Mouse (Mus musculus): ENCODE results near the gene En2.

The En2 gene

GRCm38 (mm10) chr5:28178322-28178721, 12.8 kb downstream of the En2 start:
- DNase-seq (ENCODE audit: low spot score in 2 of 2): no peak

GRCm38 (mm10) chr5:28179237-28179790, 13.8 kb downstream of the En2 start:
- DNase-seq (ENCODE audit: low spot score in 2 of 2): no peak

- no peak for DNase-seq (ENCODE audit: low spot score in 2 of 2)
These were observed 26.0 kb downstream of the En2 start for GRCm38 (mm10) chr5:28191201-28192098.

GRCm38 (mm10) chr5:28192099-28192454, 26.6 kb downstream of the En2 start:
- no peak for DNase-seq (ENCODE audit: low spot score in 2 of 2)

GRCm38 (mm10) chr5:28195473-28195872, 30.0 kb downstream of the En2 start:
- DNase-seq (ENCODE audit: low spot score in 2 of 2): no peak

GRCm38 (mm10) chr5:28199089-28199873, 33.8 kb downstream of the En2 start:
- no peak for DNase-seq (ENCODE audit: low spot score in 2 of 2)

DNA sequence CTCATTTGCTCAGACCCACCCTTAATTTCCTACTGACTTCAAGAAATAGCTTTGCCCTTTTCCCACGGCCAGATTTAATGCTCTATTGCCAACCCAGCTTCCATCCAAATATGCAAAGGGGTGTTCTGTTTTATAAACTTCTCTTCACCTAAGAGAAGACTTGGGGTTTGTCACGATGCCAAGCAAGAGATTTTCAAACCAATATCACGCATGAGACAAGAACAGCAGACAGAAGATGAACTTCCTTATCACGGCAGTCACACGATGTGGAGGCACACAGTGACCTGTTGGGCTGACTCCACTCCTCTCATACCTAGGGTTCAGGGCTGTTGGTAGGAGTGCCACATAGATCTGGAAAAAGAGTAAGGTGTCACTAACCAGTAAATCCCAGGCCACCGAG, 37.6 kb downstream of the En2 start:
- DNase-seq (ENCODE audit: low spot score in 2 of 2): no peak

DNA sequence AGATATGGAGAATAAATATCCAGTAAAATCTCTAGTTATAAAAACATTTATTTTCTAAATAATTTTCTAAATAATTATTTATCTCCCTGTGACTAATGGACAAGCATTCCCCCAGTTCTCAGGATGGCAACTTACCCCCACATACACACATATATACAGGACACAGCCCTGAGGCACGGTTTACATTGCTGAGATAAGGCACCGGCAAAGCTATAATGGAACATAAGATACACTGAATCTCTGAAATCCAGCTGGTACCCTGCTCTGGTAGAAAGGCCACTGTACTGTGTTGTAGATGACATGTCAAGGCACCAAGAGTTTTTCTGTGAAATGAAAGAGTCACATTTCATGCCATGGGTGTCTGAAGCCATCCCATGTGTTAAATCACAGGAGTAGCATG, 39.2 kb downstream of the En2 start:
- DNase-seq (ENCODE audit: low spot score in 2 of 2): no peak

DNA sequence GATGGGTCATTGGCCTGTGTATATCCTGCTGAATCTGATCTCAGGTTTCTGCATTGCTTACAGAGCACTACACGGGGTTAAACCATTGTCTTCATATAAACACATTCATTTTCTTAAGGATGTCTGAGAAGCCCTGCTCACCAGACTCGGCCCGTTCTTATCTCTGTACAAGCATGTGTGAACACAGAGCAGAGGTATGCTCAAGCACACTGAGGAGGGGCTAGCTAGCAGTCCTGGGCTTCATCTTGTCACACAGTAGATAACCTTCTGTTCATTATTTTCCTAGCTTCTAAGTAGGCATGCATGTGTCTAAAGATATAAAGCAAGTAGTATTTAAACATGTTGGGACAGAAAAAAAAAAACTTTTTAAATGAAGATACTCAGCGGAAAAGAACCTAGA, 41.0 kb downstream of the En2 start:
- DNase-seq (ENCODE audit: low spot score in 2 of 2): no peak

- no peak for DNase-seq (ENCODE audit: low spot score in 2 of 2)
These were observed 41.5 kb downstream of the En2 start for GRCm38 (mm10) chr5:28207043-28207442.

GRCm38 (mm10) chr5:28208726-28209520, 43.4 kb downstream of the En2 start:
- DNase-seq (ENCODE audit: low spot score in 2 of 2): no peak

DNA sequence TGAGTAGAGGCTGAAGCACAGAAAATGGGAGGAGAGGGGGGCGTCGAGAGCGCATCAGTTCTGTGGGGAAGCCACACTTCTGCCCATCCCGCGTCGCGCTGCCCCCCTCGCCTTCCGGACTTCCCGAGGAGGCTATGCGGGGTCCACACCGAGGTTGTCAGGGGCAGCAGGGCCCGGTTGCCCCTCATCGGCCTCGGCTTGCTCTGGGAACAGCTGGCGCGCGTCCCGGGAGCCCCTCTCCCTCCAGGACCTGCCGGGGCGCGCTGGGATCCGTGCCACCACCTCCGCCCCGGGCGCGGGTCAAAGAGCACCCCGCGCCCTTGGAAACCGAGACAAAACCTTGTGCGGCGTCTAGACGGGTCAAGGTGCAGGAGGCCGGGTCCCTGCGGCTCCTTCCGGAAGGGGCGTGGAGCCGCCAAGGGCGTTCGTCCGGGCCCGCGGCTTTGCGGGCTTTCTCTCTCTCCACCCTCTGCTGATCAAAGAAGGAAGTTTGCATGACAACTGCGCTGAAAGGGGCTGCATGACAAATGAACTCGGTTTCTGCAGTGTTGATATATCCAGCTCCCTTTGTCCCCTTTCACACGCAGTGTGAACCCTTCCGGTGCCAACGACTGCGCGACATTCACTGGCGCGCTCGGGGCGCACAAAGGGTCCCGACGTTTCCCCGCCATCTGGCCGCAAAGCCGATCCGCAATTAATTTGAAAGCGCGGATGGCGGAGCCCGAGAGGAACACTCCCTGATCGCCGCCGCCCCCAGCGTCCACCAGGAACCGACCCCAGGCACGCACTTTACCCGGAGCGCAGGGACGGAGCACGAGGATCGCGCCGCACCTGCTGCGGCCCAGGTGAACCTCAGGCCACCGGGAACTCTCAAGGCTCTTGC, 44.3 kb downstream of the En2 start:
- DNase-seq (ENCODE audit: low spot score in 2 of 2): no peak

GRCm38 (mm10) chr5:28210591-28211550, 45.4 kb downstream of the En2 start:
- DNase-seq (ENCODE audit: low spot score in 2 of 2): no peak

- no peak for DNase-seq (ENCODE audit: low spot score in 2 of 2)
These were observed 46.3 kb downstream of the En2 start for GRCm38 (mm10) chr5:28211651-28212310.

- DNase-seq (ENCODE audit: low spot score in 2 of 2): no peak
These were observed 47.9 kb downstream of the En2 start for GRCm38 (mm10) chr5:28213441-28213840.

DNA sequence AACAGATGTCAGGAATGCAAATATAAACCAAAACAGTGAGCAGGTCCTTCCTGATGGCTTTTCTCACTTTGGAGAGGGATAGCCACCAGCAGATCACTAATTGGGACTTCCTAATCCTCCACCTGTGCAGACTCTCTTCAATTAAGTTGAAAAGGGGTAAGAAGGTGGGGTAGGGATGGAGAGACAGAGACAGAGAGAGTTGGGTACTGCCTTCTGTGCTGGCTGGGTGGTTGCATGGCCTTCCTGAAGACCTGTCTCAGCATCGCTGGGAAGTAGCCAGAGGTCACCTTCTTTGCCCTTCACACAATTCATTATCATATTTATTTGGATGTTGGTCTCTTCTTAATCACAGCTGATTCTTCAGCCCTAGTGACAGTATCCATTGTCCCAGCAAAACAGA, 54.1 kb downstream of the En2 start:
- DNase-seq (ENCODE audit: low spot score in 2 of 2): no peak

Data from natural killer cell, adult 2 months (primary cell).